Mouse (Mus musculus): Measurements from ENCODE around the gene Tuba1c. TPM values are rescaled to one million over a fixed set of nuclear protein-coding genes. Genes with fewer than 3 reads are reported as not detected.

Tuba1c gene
- polyA plus RNA-seq, 1 experiment from 2014 or later, result 133 TPM

GRCm38 (mm10) chr15:99078181-99078910, 48.7 kb downstream of the Tuba1c start:
- DNase-seq (ENCODE audit: low spot score) (no peak), ATAC-seq (ENCODE audit: low read depth) (no peak)
- no peak overlapping the region for H3K27ac ChIP-seq (replicated peaks; ENCODE audit: low read depth, low read length)
- 53% methylated on average over 13 of the region's 15 CpGs for WGBS
- peaks cover 31% of the 10 kb centered on the region for H3K36me3 ChIP-seq (ENCODE audit: control insufficient read depth, insufficient read depth, low read length)
- H3K4me1 ChIP-seq (ENCODE audit: control insufficient read depth, insufficient read depth, low read length), result peaks cover 14% of the 10 kb centered on the region
- no peaks in the 10 kb centered on the region for H3K9me3 ChIP-seq (ENCODE audit: control insufficient read depth, low read length)
- H3K4me2 ChIP-seq (ENCODE audit: low read depth, low read length), result no peak overlapping the region
- no peaks in the 10 kb centered on the region for H3K27me3 ChIP-seq (replicated peaks; ENCODE audit: control insufficient read depth, insufficient read depth, low read length)
- no peak overlapping the region for H3K4me3 ChIP-seq (ENCODE audit: low read depth, low read length)
- peak overlapping the region; percentile 2 for H3K9ac ChIP-seq (ENCODE audit: low read depth, low read length)

DNA sequence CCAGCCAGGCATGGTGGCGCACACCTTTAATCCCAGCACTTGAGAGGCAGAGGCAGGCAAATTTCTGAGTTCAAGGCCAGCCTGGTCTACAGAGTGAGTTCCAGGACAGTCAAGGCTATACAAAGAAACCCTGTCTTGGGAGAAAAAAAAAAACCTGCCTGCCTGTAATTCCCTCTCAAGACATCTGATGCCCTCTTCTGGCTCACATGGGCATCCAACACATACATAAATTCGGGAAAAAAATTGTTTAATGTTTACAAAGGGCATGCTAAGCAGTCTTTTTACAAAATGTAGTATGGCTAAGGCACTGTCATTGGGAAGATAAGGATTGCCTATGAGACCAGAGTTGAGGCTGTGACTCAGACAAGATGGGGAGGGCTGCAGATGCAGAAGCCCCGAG, 50.1 kb downstream of the Tuba1c start:
- no peak overlapping the region for H3K9ac ChIP-seq (ENCODE audit: low read depth, low read length)
- WGBS, result 87% methylated on average over 3 of the region's 3 CpGs
- peaks cover 10% of the 10 kb centered on the region; the same call in 1 of the 2 replicates for H3K27me3 ChIP-seq (replicated peaks; ENCODE audit: control insufficient read depth, insufficient read depth, low read length)
- peaks cover 9% of the 10 kb centered on the region for H3K4me1 ChIP-seq (ENCODE audit: control insufficient read depth, insufficient read depth, low read length)
- no peaks in the 10 kb centered on the region for H3K9me3 ChIP-seq (ENCODE audit: control insufficient read depth, low read length)
- no peak overlapping the region for H3K27ac ChIP-seq (replicated peaks; ENCODE audit: low read depth, low read length)
- H3K36me3 ChIP-seq (ENCODE audit: control insufficient read depth, insufficient read depth, low read length), result peaks cover 31% of the 10 kb centered on the region
- DNase-seq (ENCODE audit: low spot score), result no peak
- ATAC-seq (ENCODE audit: low read depth), result no peak
- H3K4me2 ChIP-seq (ENCODE audit: low read depth, low read length), result no peak overlapping the region
- H3K4me3 ChIP-seq (ENCODE audit: low read depth, low read length), result no peak overlapping the region

DNA sequence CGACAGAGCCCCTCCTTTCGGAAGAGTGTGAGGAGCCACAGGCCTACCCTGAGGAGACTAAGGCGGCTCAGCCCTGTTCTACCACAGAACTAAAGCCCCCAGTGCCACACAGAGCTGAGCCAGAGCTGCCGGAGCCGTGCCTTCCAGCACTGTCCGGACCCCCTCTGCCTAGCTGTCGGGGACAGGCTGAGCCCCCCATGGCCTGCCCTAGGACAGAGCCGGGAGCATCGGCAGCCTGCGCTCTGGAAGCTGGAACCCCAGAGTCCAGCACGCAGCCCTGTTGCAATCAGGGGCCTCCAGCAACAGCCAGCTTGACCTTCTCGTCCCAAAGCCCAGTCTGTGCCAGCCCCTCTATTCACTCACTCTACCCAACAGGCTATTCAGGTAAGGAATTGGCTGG, 52.6 kb downstream of the Tuba1c start:
- Histone ChIP-seq H3K4me1 (ENCODE audit: control insufficient read depth, insufficient read depth, low read length) (no peaks in the 10 kb centered on the region), H3K27me3 (replicated peaks; ENCODE audit: control insufficient read depth, insufficient read depth, low read length) (peaks cover 35% of the 10 kb centered on the region), H3K4me2 (ENCODE audit: low read depth, low read length) (no peak overlapping the region), H3K9me3 (ENCODE audit: control insufficient read depth, low read length) (no peaks in the 10 kb centered on the region), H3K36me3 (ENCODE audit: control insufficient read depth, insufficient read depth, low read length) (peaks cover 26% of the 10 kb centered on the region), H3K9ac (ENCODE audit: low read depth, low read length) (no peak overlapping the region), H3K4me3 (ENCODE audit: low read depth, low read length) (no peak overlapping the region), H3K27ac (replicated peaks; ENCODE audit: low read depth, low read length) (no peak overlapping the region)
- ATAC-seq (ENCODE audit: low read depth), result no peak
- DNase-seq (ENCODE audit: low spot score), result no peak
- 94% methylated on average over 10 of the region's 12 CpGs for WGBS

GRCm38 (mm10) chr15:99082840-99083239, 53.1 kb downstream of the Tuba1c start:
- DNase-seq (ENCODE audit: low spot score), result no peak
- Histone ChIP-seq H3K27ac (replicated peaks; ENCODE audit: low read depth, low read length) (no peak overlapping the region), H3K4me2 (ENCODE audit: low read depth, low read length) (no peak overlapping the region), H3K36me3 (ENCODE audit: control insufficient read depth, insufficient read depth, low read length) (peaks cover 26% of the 10 kb centered on the region), H3K27me3 (replicated peaks; ENCODE audit: control insufficient read depth, insufficient read depth, low read length) (peaks cover 40% of the 10 kb centered on the region), H3K9ac (ENCODE audit: low read depth, low read length) (no peak overlapping the region), H3K4me1 (ENCODE audit: control insufficient read depth, insufficient read depth, low read length) (no peaks in the 10 kb centered on the region), H3K4me3 (ENCODE audit: low read depth, low read length) (no peak overlapping the region), H3K9me3 (ENCODE audit: control insufficient read depth, low read length) (no peaks in the 10 kb centered on the region)
- 92% methylated on average over 16 of the region's 16 CpGs for WGBS
- no peak for ATAC-seq (ENCODE audit: low read depth)

DNA sequence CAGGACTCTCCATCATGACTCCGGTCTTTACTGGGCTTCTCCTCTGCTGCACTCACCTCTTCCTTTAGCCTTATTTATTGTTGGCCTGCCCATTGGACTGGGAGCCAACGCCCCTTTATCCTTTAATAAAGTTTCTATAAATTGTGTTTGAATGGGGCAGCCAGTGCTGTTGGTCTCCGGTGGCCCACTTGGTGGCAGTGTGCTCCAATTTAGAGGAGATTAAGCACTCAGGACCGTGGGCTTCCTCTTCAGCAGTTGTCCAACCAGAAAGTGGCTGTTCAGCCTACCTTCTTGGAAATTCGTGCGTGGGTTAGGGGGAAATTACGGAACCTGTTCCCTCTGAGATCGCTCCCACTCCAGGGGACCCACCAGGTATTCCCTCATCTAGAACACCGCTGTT, 53.6 kb downstream of the Tuba1c start:
- H3K4me2 ChIP-seq (ENCODE audit: low read depth, low read length), result no peak overlapping the region
- H3K27me3 ChIP-seq (replicated peaks; ENCODE audit: control insufficient read depth, insufficient read depth, low read length), result peaks cover 45% of the 10 kb centered on the region
- no peak overlapping the region for H3K27ac ChIP-seq (replicated peaks; ENCODE audit: low read depth, low read length)
- H3K9ac ChIP-seq (ENCODE audit: low read depth, low read length), result no peak overlapping the region
- no peaks in the 10 kb centered on the region for H3K4me1 ChIP-seq (ENCODE audit: control insufficient read depth, insufficient read depth, low read length)
- DNase-seq (ENCODE audit: low spot score) (peak; percentile 61), ATAC-seq (ENCODE audit: low read depth) (no peak)
- H3K9me3 ChIP-seq (ENCODE audit: control insufficient read depth, low read length), result no peaks in the 10 kb centered on the region
- WGBS, result 74% methylated on average over 9 of the region's 9 CpGs
- H3K36me3 ChIP-seq (ENCODE audit: control insufficient read depth, insufficient read depth, low read length), result peaks cover 22% of the 10 kb centered on the region
- H3K4me3 ChIP-seq (ENCODE audit: low read depth, low read length), result no peak overlapping the region

GRCm38 (mm10) chr15:99083867-99084557, 54.3 kb downstream of the Tuba1c start:
- 5% methylated on average over 10 of the region's 11 CpGs for WGBS
- Histone ChIP-seq H3K4me1 (ENCODE audit: control insufficient read depth, insufficient read depth, low read length) (no peaks in the 10 kb centered on the region), H3K36me3 (ENCODE audit: control insufficient read depth, insufficient read depth, low read length) (peaks cover 19% of the 10 kb centered on the region), H3K27ac (replicated peaks; ENCODE audit: low read depth, low read length) (no peak overlapping the region), H3K4me2 (ENCODE audit: low read depth, low read length) (0 out of 2 replicates have a peak overlapping the region, but pooled peaks have one; percentile 7), H3K4me3 (ENCODE audit: low read depth, low read length) (no peak overlapping the region), H3K27me3 (replicated peaks; ENCODE audit: control insufficient read depth, insufficient read depth, low read length) (peaks cover 52% of the 10 kb centered on the region), H3K9me3 (ENCODE audit: control insufficient read depth, low read length) (no peaks in the 10 kb centered on the region), H3K9ac (ENCODE audit: low read depth, low read length) (no peak overlapping the region)
- ATAC-seq (ENCODE audit: low read depth) (no peak), DNase-seq (ENCODE audit: low spot score) (no peak)

- DNase-seq (ENCODE audit: low spot score), result no peak
- ATAC-seq (ENCODE audit: low read depth), result no peak
- Histone ChIP-seq H3K27ac (replicated peaks; ENCODE audit: low read depth, low read length) (no peak overlapping the region), H3K9ac (ENCODE audit: low read depth, low read length) (no peak overlapping the region), H3K27me3 (replicated peaks; ENCODE audit: control insufficient read depth, insufficient read depth, low read length) (peaks cover 58% of the 10 kb centered on the region), H3K4me1 (ENCODE audit: control insufficient read depth, insufficient read depth, low read length) (no peaks in the 10 kb centered on the region), H3K36me3 (ENCODE audit: control insufficient read depth, insufficient read depth, low read length) (peaks cover 19% of the 10 kb centered on the region), H3K9me3 (ENCODE audit: control insufficient read depth, low read length) (no peaks in the 10 kb centered on the region), H3K4me3 (ENCODE audit: low read depth, low read length) (no peak overlapping the region), H3K4me2 (ENCODE audit: low read depth, low read length) (0 out of 2 replicates have a peak overlapping the region, but pooled peaks have one; percentile 7)
- WGBS, result 11% methylated on average over 19 of the region's 19 CpGs
These were observed 54.9 kb downstream of the Tuba1c start for GRCm38 (mm10) chr15:99084618-99085017.

DNA sequence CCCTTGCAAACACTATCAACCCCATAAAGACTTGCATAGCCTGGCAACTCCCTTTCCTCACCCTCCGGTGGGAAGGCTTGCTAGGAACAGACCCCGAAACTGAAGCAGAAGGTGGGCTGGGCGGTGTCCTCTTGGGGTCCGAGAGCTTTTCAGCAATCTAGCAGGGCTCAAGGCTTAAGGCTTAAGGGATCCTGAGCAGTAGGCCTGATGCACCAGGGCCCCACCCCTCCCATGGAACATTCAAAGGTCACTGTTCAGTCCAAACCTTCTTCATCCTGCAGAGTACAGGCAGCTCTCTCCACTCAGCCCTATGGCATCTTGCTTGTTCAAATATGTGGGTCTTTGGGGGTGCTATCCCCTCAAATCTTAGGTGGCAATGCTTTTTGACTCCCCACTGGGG, 56.3 kb downstream of the Tuba1c start:
- Histone ChIP-seq H3K9me3 (ENCODE audit: control insufficient read depth, low read length) (no peaks in the 10 kb centered on the region), H3K4me1 (ENCODE audit: control insufficient read depth, insufficient read depth, low read length) (no peaks in the 10 kb centered on the region), H3K9ac (ENCODE audit: low read depth, low read length) (no peak overlapping the region), H3K4me3 (ENCODE audit: low read depth, low read length) (no peak overlapping the region), H3K27me3 (replicated peaks; ENCODE audit: control insufficient read depth, insufficient read depth, low read length) (peaks cover 72% of the 10 kb centered on the region), H3K36me3 (ENCODE audit: control insufficient read depth, insufficient read depth, low read length) (peaks cover 15% of the 10 kb centered on the region), H3K27ac (replicated peaks; ENCODE audit: low read depth, low read length) (no peak overlapping the region), H3K4me2 (ENCODE audit: low read depth, low read length) (no peak overlapping the region)
- ATAC-seq (ENCODE audit: low read depth), result no peak
- 82% methylated on average over 4 of the region's 4 CpGs for WGBS
- DNase-seq (ENCODE audit: low spot score), result no peak
